Mouse (Mus musculus) small intestine, adult 2 months (tissue): ENCODE results near the gene Cys1. TPM values are rescaled to one million over a fixed set of nuclear protein-coding genes. Genes with fewer than 3 reads are reported as not detected.
"Not testable (repeated sequence)": the region's sequence is repeated elsewhere in the genome, so short reads cannot be mapped to it uniquely, and the experiment has no call there.

Experiments
- H3K27ac ChIP-seq: fragments of 200-500 bp; 2 replicates; pipeline ENCODE4 v1.5.1; 2012; ENCODE audit warnings: low read depth, low read length, control low read depth, inconsistent platforms; ENCODE audit not compliant: insufficient read depth
- H3K27me3 ChIP-seq: fragments of 200-500 bp; 2 replicates; pipeline ENCODE4 v1.6.1; 2012; ENCODE audit warnings: mild to moderate bottlenecking, moderate library complexity, low read length, inconsistent platforms; ENCODE audit not compliant: control insufficient read depth, insufficient read depth
- H3K36me3 ChIP-seq: fragments of 200-500 bp; 2 replicates; pipeline ENCODE4 v1.6.1; 2012; ENCODE audit warnings: mild to moderate bottlenecking, low read length, control low read depth, inconsistent platforms; ENCODE audit not compliant: control insufficient read depth, insufficient read depth
- H3K4me1 ChIP-seq: fragments of 200-500 bp; 2 replicates; pipeline ENCODE4 v1.6.1; 2012; ENCODE audit warnings: low read length, inconsistent platforms, mixed read lengths; ENCODE audit not compliant: control insufficient read depth, insufficient read depth, insufficient read length
- H3K4me3 ChIP-seq: fragments of 200-500 bp; 2 replicates; pipeline ENCODE4 v1.5.1; 2012; ENCODE audit warnings: low read depth, mild to moderate bottlenecking, control low read depth, inconsistent platforms, low read length, moderate library complexity
- CTCF ChIP-seq: fragments of 200-500 bp; IDR thresholded peaks from 2 replicates; pipeline ENCODE4 v1.5.1; 2012; ENCODE audit warnings: low read depth, mild to moderate bottlenecking, control low read depth, inconsistent platforms, low read length, moderate library complexity, mixed read lengths; ENCODE audit not compliant: insufficient replicate concordance, insufficient read length; ENCODE audit errors: extremely low read depth
- POLR2A ChIP-seq: fragments of 200-500 bp; IDR thresholded peaks from 2 replicates; pipeline ENCODE4 v1.6.1; 2012; ENCODE audit warnings: low read depth, mild to moderate bottlenecking, control low read depth, inconsistent platforms, low read length, moderate library complexity
- WGBS: fragments of 180-500 bp; shearing (Covaris S2); methylation state at CpG from one replicate; pipeline ENCODE4 v1.1.7; 2018; 5-methylcytosine and 5-hydroxymethylcytosine counted together
- polyA plus RNA-seq: library from polyadenylated mRNA; depleted of rRNA; stranded (reverse); fragments of >200 nt; gene quantifications from 2 replicates; pipeline ENCODE4 v1.2.3, GENCODE M21; 2012

Cys1 gene
- polyA plus RNA-seq, 1 experiment = 2.2 TPM

- H3K4me3 ChIP-seq = peak overlapping the region; percentile 83
- H3K4me1 ChIP-seq = peaks cover 10% of the 10 kb centered on the region
- H3K27me3 ChIP-seq = no peaks in the 10 kb centered on the region
- TF ChIP-seq POLR2A = no peak
- TF ChIP-seq CTCF = no peak
- WGBS = under 1% methylated on average over 9 of the region's 9 CpGs
- no peak overlapping the region for H3K27ac ChIP-seq
- H3K36me3 ChIP-seq = peaks cover 4% of the 10 kb centered on the region; the same call in 1 of the 2 replicates
Measured at GRCm38 (mm10) chr12:24707480-24707802, 25.8 kb upstream of the Cys1 start.

DNA sequence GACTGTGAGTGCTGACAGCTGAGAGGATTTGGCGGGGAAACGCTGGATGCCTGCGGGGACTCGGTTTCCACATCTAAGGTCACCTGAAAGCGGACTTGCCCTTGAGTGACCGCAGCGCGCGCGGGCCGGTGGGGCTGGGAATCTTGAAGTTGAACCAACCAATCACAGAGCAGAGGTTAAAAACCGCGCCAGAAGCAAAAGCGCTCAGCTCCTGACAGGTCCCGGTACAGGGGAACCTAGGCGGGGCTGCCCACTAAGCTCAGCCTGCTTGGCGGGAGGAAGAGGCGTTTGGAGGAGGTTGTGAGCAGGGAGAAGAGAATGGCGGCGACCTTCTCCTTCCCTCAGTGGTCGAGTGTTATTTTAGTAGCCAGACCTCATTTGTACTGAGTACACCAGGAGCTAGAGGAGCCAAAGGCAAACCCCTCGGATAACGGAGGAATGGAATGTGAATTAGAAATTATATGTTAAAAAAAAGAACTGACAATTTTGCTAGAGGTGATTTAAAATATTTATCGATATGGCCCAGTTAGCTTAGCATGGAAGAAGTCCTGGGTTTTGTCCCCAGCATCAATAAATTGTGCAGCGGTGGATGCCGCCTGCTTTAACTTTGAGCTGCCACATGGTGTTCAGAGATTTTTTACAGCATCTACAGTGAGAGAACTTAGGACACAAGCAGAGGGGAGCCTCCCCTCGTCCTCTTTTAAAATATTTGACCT is 25.3 kb upstream of the Cys1 start:
- Histone ChIP-seq H3K4me1 (peaks cover 10% of the 10 kb centered on the region), H3K27ac (peak overlapping the region; percentile 55; the same call in 1 of the 2 replicates), H3K27me3 (no peaks in the 10 kb centered on the region), H3K4me3 (peak overlapping the region; percentile 83), H3K36me3 (peaks cover 3% of the 10 kb centered on the region; the same call in 1 of the 2 replicates)
- no peak for TF ChIP-seq CTCF
- peak; percentile 42; the same call in 1 of the 2 replicates for TF ChIP-seq POLR2A
- 6% methylated on average over 27 of the region's 27 CpGs for WGBS

- Histone ChIP-seq H3K36me3 (no peaks in the 10 kb centered on the region), H3K4me3 (no peak overlapping the region), H3K27ac (peak overlapping the region; percentile 55), H3K4me1 (peaks cover 10% of the 10 kb centered on the region), H3K27me3 (no peaks in the 10 kb centered on the region)
- TF ChIP-seq POLR2A (no peak), CTCF (no peak)
- 42% methylated on average over 15 of the region's 15 CpGs for WGBS
Measured at GRCm38 (mm10) chr12:24705502-24706263, 24.1 kb upstream of the Cys1 start.

DNA sequence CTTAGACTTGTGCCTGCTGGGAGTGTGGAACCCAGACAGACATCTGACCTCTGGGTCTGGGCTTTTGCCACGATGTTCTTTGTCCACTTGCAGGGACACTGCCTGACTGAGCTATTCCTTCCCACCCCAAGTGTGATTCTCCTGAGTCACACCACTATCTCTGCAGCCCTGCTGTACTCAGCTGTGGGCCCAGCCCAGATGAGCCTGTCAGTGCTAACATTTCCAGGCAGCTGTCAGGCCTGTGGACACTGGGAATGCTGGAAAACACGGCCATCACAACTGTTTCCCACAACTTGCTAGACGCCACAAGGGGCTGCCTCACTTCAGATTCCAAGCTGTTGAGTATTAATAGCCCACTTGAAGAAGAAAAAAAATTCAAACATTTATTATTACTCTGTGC is 21.4 kb upstream of the Cys1 start:
- H3K4me1 ChIP-seq = peaks cover 8% of the 10 kb centered on the region
- H3K4me3 ChIP-seq = no peak overlapping the region
- H3K27ac ChIP-seq = no peak overlapping the region
- no peaks in the 10 kb centered on the region for H3K27me3 ChIP-seq
- TF ChIP-seq CTCF (no peak), POLR2A (no peak)
- 77% methylated on average over 3 of the region's 3 CpGs for WGBS
- no peaks in the 10 kb centered on the region for H3K36me3 ChIP-seq

GRCm38 (mm10) chr12:24701621-24702020 is 20.0 kb upstream of the Cys1 start:
- not testable (repeated sequence) for H3K27me3 ChIP-seq, H3K4me3 ChIP-seq, H3K27ac ChIP-seq, H3K4me1 ChIP-seq, H3K36me3 ChIP-seq
- WGBS = 87% methylated on average over 9 of the region's 9 CpGs

- H3K4me1 ChIP-seq = peaks cover 1% of the 10 kb centered on the region; the same call in 1 of the 2 replicates
- H3K27me3 ChIP-seq = no peaks in the 10 kb centered on the region
- TF ChIP-seq POLR2A (no peak), CTCF (no peak)
- 72% methylated on average over 10 of the region's 10 CpGs for WGBS
- no peak overlapping the region for H3K27ac ChIP-seq
- H3K4me3 ChIP-seq = no peak overlapping the region
- H3K36me3 ChIP-seq = no peaks in the 10 kb centered on the region
Measured at GRCm38 (mm10) chr12:24699578-24699977, 18.0 kb upstream of the Cys1 start.

DNA sequence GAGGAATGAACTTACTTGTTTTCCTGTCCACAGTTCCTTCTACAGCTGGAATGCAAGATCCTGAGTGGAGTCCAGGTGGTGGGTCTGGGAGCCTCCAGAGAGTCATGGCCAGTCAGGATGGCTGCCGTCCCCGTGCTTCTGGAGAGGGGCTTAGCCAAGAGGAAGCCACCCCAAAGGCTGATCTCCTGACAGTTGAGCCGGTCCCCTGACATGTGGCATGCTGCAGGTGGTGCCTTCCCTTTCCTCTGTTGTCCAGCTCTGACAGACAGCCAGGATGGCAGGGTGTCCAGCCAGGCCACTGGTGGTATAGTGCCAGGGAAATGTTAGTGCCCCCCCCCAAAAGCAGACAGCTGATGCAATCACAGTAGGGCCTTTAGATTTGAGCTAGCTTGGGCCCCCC is 16.9 kb upstream of the Cys1 start:
- 79% methylated on average over 3 of the region's 3 CpGs for WGBS
- H3K4me1 ChIP-seq = peaks cover 1% of the 10 kb centered on the region; the same call in 1 of the 2 replicates

More for the DNA sequence above, 16.9 kb upstream of the Cys1 start:
- H3K27ac ChIP-seq = no peak overlapping the region
- H3K27me3 ChIP-seq = no peaks in the 10 kb centered on the region
- H3K36me3 ChIP-seq = no peaks in the 10 kb centered on the region
- no peak overlapping the region for H3K4me3 ChIP-seq
- TF ChIP-seq CTCF (no peak), POLR2A (no peak)
